Mouse (Mus musculus): ENCODE results near the gene Yod1.

- TF ChIP-seq POLR2AphosphoS5 (IDR thresholded peaks at IDR 0.05; ENCODE audit: borderline replicate concordance, low read depth, low read length) (no peak), CTCF (IDR thresholded peaks at IDR 0.05 in 2 of 3, conservative IDR thresholded peaks at IDR 0.05 in 1 of 3; ENCODE audit: control insufficient read depth in 1 of 3, insufficient read depth in 1 of 3, low read depth in 2 of 3, low read length in 3 of 3, poor library complexity in 1 of 3, severe bottlenecking in 1 of 3) (no peak), MAX (IDR thresholded peaks at IDR 0.05; ENCODE audit: low read length) (no peak), CHD2 (IDR thresholded peaks at IDR 0.05; ENCODE audit: low read length) (no peak), POLR2A (IDR thresholded peaks at IDR 0.05; ENCODE audit: control insufficient read depth in 1 of 2, insufficient read depth in 1 of 2, low read depth in 1 of 2, low read length in 2 of 2, poor library complexity in 1 of 2) (no peak)
These were observed 20.3 kb downstream of the Yod1 start for GRCm38 (mm10) chr1:130737411-130737881.

All from MEL (cell line).